Mouse (Mus musculus) retina, postnatal 7 days (tissue): ENCODE results near the gene Nsrp1.
A peak's percentile ranks its signal among the peaks of the same experiment; 100 is the strongest.
"Not testable (repeated sequence)": the region's sequence is repeated elsewhere in the genome, so short reads cannot be mapped to it uniquely, and the experiment has no call there.

Source experiments
- DNase-seq: peaks from one replicate; pipeline ENCODE4 v3.0.0-alpha.2; 2012; ENCODE audit warnings: low read depth, low spot score

The Nsrp1 gene

GRCm38 (mm10) chr11:77078273-77079134 lies at the start of gene Nsrp1:
Nsrp1 (minus strand) TSS chr11:77078435.
- DNase-seq: peak; percentile 85

- no peak for DNase-seq
These were observed 32.9 kb upstream of the Nsrp1 start for GRCm38 (mm10) chr11:77111141-77111540.

DNA sequence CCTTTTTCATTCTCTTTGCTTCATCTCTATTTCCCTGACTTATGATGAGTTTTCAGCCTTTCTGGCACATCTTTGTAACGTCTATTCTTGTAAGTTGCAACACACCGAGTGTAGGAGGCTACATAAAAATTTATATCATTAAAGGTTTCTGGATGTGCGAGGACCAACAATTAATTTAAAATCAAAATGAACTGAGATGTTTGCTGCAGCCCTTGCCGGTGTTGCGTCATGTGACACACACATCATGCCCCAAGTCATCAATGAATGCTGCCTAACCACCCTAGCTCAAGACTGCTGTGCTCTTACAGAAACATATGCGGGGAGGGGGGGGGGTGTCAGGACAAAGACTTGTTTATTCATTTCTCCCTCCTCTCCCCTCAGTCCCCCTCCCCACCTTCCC lies 30.2 kb upstream of the Nsrp1 start:
- DNase-seq: no peak

DNA sequence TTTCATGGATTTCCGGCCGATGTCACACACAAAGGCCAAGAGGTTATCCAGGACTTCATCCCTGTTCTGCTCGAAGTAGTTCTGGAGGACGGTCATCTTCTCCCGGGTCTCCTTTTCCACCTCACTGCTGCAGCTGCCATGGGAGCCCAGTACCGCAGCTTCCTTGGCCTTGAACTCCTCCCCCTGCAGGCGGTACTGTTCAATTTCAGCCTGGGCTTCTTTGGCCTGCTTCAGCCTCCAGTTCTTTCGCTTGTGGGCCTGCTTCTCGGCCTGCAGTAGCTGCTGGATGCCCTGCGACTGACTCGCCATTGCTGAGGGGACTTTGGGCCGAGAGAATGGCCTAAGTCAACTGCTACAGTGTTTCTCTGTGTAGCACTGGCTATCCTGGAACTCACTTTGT lies 29.6 kb upstream of the Nsrp1 start:
- not testable (repeated sequence) for DNase-seq

DNA sequence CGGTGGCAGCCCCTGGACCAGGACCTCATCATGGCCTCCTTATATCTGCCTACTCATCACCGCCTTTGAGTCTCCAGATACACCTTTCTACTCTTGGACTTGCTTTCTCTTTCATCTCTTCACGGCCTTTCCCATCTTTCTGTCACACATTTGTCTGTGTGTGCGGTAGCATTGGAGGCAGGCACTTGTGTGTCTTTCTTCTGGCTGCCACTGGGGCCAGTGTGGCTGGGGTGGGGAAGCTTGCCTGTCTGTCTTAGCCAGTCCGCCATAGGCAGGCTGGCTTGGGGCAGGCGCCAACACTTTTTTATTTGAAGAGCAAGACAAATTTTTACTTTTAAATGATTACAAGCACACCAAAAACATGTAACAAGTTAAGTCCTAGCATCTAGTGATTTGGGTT lies 28.7 kb upstream of the Nsrp1 start:
- no peak for DNase-seq

- DNase-seq: peak; percentile 65
These were observed 22.1 kb upstream of the Nsrp1 start for GRCm38 (mm10) chr11:77100137-77100937.

GRCm38 (mm10) chr11:77098332-77098972 lies 20.2 kb upstream of the Nsrp1 start:
- DNase-seq: no peak

- DNase-seq: no peak
These were observed 18.8 kb upstream of the Nsrp1 start for GRCm38 (mm10) chr11:77096991-77097390.

- no peak for DNase-seq
These were observed 18.3 kb upstream of the Nsrp1 start for GRCm38 (mm10) chr11:77096581-77096980.

DNA sequence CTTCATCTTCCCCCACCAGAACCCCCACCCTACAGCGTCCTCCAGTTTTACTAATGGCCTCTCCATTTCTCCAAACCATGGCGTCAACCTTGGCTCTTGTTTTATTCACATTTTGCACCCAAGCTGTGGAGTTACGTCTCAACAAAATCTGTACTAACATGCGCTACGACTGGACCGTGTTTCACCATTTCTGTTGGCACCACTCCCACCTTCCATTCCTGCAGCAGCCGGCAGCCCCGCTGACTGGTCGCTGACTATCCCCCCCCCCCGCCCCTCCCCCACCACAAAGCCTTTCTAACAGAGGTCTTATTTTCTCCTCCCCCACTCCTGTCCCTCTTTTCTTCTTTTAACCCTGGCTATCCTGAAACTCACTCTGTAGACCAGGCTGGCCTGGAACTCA lies 17.0 kb upstream of the Nsrp1 start:
- DNase-seq: no peak

- no peak for DNase-seq
These were observed 15.9 kb upstream of the Nsrp1 start for GRCm38 (mm10) chr11:77094136-77094535.

GRCm38 (mm10) chr11:77093208-77093607 lies 15.0 kb upstream of the Nsrp1 start:
- DNase-seq: peak; percentile 36

DNA sequence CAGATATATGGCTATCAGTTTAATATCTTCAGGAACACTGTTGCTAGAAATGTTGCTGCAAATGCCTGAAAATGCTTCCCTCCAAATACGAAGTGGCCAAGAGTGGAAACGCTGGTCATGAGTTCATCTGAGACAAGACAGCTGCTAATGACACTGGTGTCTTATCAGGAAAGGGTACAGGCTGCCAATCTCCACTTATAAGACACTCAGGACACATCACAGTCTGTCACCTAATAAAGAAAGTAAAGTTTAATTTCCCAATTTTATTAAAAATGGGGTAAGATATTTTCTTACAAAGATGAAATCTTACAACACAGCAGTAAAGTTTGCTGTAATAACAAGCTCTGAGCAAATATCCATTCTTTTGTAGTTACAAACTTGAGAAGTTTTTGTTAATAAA lies 10.9 kb upstream of the Nsrp1 start:
- DNase-seq: no peak

- no peak for DNase-seq
These were observed 8.8 kb upstream of the Nsrp1 start for GRCm38 (mm10) chr11:77087004-77087403.

DNA sequence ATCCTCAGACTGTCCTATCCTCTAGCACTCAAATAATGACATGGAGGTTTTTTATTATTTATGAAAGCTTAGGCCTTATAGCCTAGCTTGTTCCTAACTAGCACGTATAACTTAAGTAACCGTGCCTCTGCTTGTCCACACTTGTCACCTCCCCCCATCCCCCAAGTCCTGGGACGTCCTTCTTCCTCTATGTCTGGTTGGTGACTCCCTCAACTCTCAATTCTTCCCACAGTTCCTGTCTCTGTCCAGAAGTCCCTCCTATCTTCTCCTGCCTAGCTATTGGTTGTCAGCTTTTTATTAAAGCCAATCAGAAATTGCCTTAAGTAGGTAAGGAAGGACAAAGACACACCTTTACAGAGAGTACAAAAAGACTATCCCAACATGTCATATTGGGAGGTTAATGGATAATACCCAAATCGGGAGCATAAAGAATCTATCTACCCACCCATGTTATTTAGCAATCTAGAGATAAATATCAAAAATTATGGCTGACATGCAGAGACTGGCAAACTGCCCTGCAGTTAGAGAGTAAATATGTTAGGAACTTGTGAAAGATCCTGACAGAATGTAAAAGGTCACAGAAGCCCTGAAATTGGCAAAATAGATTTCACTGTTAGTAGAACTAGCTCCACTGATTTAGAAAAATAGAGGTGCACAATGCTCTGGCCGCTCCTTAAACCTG lies 5.9 kb upstream of the Nsrp1 start:
- DNase-seq: no peak

- no peak for DNase-seq
These were observed 1.1 kb upstream of the Nsrp1 start for GRCm38 (mm10) chr11:77079361-77079760.

GRCm38 (mm10) chr11:77077792-77078191 lies 443 bp downstream of the Nsrp1 start:
- DNase-seq: no peak

DNA sequence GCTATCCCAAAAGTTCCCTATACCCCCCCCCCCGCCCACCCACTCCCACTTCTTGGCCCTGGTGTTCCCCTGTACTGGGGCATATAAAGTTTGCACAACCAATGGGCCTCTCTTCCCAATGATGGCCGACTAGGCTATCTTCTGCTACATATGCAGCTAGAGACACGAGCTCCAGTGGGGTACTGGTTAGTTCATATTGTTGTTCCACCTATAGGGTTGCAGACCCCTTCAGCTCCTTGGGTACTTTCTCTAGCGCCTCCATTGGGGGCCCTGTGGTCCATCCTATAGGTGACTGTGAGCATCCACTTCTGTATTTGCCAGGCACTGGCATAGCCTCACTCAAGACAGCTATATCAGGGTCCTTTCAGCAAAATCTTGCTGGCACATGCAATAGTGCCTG lies 904 bp downstream of the Nsrp1 start:
- not testable (repeated sequence) for DNase-seq

DNA sequence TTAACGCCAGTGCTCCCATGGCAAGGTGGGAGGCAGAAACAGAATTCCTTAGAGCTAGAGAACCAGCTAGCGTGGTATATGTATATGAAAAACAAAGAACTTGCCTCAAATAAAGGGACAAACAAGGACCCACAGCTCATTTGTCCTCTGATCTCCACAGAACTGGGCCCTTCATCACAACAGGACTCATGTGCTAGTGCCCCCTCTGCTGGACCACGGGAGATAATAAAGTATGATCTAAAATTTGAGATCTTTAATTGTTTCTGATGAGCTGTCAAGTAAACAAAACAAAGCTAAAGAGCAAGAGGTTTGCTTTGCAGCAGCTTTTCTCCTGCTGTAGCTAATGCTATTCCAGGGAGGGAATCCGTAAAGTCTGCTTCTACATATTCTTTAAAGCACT lies 7.5 kb downstream of the Nsrp1 start:
- DNase-seq: no peak

DNA sequence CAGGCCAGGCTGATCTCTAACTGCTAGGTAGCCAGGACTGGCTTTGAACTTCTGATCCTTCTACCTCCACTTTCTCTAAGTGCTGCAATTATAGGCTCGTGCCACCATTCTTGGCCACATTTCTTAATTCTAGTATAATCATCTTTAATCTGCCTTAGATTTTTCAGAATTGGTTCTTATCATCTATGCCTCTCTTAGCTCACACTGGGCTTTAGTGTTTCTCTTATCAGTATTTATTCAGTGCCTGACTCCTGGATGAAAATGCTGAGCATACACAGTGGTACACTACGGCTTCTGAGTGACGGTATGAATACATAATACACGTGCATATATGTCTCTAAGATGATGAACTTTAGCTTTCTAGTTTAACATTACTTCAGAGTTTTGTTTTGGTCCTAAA lies 9.4 kb downstream of the Nsrp1 start:
- no peak for DNase-seq

DNA sequence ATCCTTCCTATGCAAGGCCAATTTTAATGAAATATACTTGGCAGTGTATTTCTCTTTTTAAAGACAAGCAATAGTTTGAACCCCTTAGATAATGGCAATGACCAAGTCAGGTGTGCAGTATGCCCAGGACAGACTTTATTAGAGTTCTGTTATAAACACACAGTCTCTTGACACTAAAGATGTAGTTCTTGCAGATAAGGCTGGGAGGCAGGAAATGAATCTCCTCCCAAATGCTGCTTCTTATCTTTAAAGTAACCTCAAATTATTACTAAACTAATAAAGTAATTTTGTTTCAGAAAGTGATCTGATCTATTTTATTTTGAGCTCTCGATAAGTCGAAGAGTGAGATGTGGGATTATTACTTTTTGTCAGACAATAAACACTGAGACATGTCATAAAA lies 14.8 kb downstream of the Nsrp1 start:
- DNase-seq: no peak

DNA sequence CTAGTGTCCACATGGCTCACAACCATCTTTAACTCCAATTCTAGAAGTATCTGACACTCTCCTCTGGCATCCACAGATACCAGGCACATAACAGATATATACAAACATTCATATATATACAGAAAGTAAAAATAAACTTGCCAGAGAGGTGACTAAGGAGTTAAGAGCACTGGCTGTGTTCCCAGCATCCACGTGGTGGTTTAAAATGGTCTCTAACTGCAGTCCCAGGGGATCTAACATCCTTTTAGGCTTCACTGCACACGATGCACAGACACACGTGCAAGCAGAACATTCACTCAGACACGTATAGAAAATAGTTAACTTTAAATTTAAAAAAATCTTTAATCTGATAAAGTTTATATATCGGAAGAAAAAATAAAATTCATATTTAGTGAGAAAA lies 16.3 kb downstream of the Nsrp1 start:
- no peak for DNase-seq
